ENCODE assay signal across 10 mouse cellular contexts in genomic region chr19:7556641-7557040, GRCm38 (mm10). TPM values are rescaled to one million over a fixed set of nuclear protein-coding genes. Genes with fewer than 3 reads are reported as not detected.
"Had no signal": no experiment of that assay in that cellular context is flagged by ENCODE, and none has a peak within 500 bp of the region (broad histone marks: within the 10 kb centered on the region; RNA-seq: fewer than 3 reads in every experiment).

No protein-coding gene starts in this region.

- DNase-seq: right cerebral cortex, postnatal 25 days had no signal

- H3K27me3 ChIP-seq: intestine, embryonic 15.5 days; kidney, embryonic 15.5 days; limb, embryonic 13.5 days; lung, embryonic 15.5 days; stomach, embryonic 15.5 days had no signal

- H3K36me3 ChIP-seq: intestine, embryonic 15.5 days; kidney, embryonic 15.5 days; limb, embryonic 13.5 days; lung, embryonic 15.5 days; midbrain, embryonic 12.5 days; midbrain, embryonic 15.5 days; neural tube, embryonic 13.5 days; stomach, embryonic 15.5 days had no signal

- H3K9me3 ChIP-seq: intestine, embryonic 15.5 days; kidney, embryonic 15.5 days; limb, embryonic 13.5 days; lung, embryonic 15.5 days; midbrain, embryonic 12.5 days; midbrain, embryonic 15.5 days; neural tube, embryonic 13.5 days; stomach, embryonic 15.5 days had no signal

- H3K9ac ChIP-seq: midbrain, embryonic 12.5 days; stomach, embryonic 15.5 days had no signal

- H3K27ac ChIP-seq: intestine, embryonic 15.5 days; kidney, embryonic 15.5 days; limb, embryonic 13.5 days; lung, embryonic 15.5 days; midbrain, embryonic 12.5 days; midbrain, embryonic 15.5 days; neural tube, embryonic 13.5 days; stomach, embryonic 15.5 days had no signal

RNA-seq across cellular contexts. Expression of gene Lgals12, which starts 50.4 kb away (rescaled TPM):
- polyA plus RNA-seq: liver, adult 2 months had no signal

RNA-seq across cellular contexts. Expression of gene Hrasls5, which starts 55.7 kb away (rescaled TPM):
- polyA plus RNA-seq: intestine, embryonic 15.5 days; kidney, embryonic 15.5 days; liver, adult 2 months; midbrain, embryonic 12.5 days; midbrain, embryonic 15.5 days; neural tube, embryonic 13.5 days; stomach, embryonic 15.5 days had no signal
